Mouse (Mus musculus) erythroblast, embryonic 14.5 days (primary cell): ENCODE data around the gene Bet1l.

Source experiments
- GATA1 ChIP-seq: IDR thresholded peaks from 2 replicates; pipeline ENCODE4 v1.6.1; 2012; ENCODE audit warnings: low read length, inconsistent platforms, mixed read lengths
- TAL1 ChIP-seq: IDR thresholded peaks from 3 replicates; pipeline ENCODE4 v1.6.1; 2012; ENCODE audit warnings: low read length, inconsistent platforms, mixed read lengths

- TF ChIP-seq GATA1 (no peak), TAL1 (no peak)
Observed at GRCm38 (mm10) chr7:140882469-140882803, 25.1 kb upstream of the Bet1l start.
